Mouse (Mus musculus) lung, postnatal 0 days (tissue): ENCODE data around the gene Dnah3. TPM values are rescaled to one million over a fixed set of nuclear protein-coding genes. Genes with fewer than 3 reads are reported as not detected.
A peak's percentile ranks its signal among the peaks of the same experiment; 100 is the strongest.

Source experiments
- ATAC-seq: fragments of 200-750 bp; cut with Nextera tagmentation; 2 replicates; pipeline ENCODE4 v1.8.0; 2017; ENCODE audit warnings: moderate library complexity
- DNase-seq: peaks from one replicate; pipeline ENCODE4 v3.0.0-alpha.2; 2016; ENCODE audit warnings: low spot score
- H3K27ac ChIP-seq: fragments of 300-500 bp; sonication (generic); 2 replicates; pipeline ENCODE4 v1.5.1; 2014; ENCODE audit warnings: antibody characterized with exemption, mild to moderate bottlenecking, low read length, mixed read lengths
- H3K27me3 ChIP-seq: fragments of 300-500 bp; sonication (generic); replicated peaks from 2 replicates; pipeline ENCODE4 v1.6.1; 2014; ENCODE audit warnings: low read length, mixed read lengths; ENCODE audit not compliant: insufficient read depth
- H3K36me3 ChIP-seq: fragments of 300-500 bp; sonication (generic); 2 replicates; pipeline ENCODE4 v1.6.1; 2014; ENCODE audit warnings: low read length, mixed read lengths; ENCODE audit not compliant: insufficient read depth
- H3K4me1 ChIP-seq: fragments of 300-500 bp; sonication (generic); 2 replicates; pipeline ENCODE4 v1.6.1; 2014; ENCODE audit warnings: antibody characterized with exemption, low read depth, low read length, mixed read lengths; ENCODE audit not compliant: insufficient read depth
- H3K4me2 ChIP-seq: fragments of 300-500 bp; sonication (generic); replicated peaks from 2 replicates; pipeline ENCODE4 v1.6.1; 2014; ENCODE audit warnings: low read depth, mild to moderate bottlenecking, low read length, moderate library complexity, mixed read lengths
- H3K4me3 ChIP-seq: fragments of 300-500 bp; sonication (generic); 2 replicates; pipeline ENCODE4 v1.5.1; 2014; ENCODE audit warnings: low read depth, low read length
- H3K9ac ChIP-seq: fragments of 300-500 bp; sonication (generic); replicated peaks from 2 replicates; pipeline ENCODE4 v1.6.1; 2014; ENCODE audit warnings: low read depth, mild to moderate bottlenecking
- H3K9me3 ChIP-seq: fragments of 300-500 bp; sonication (generic); 2 replicates; pipeline ENCODE4 v1.6.1; 2016; ENCODE audit warnings: low read length, mixed read lengths
- CTCF ChIP-seq: IDR thresholded peaks from 2 replicates; pipeline ENCODE4 v1.5.1; 2016; ENCODE audit warnings: antibody characterized with exemption, mild to moderate bottlenecking
- EP300 ChIP-seq: IDR thresholded peaks from 2 replicates; pipeline ENCODE4 v1.6.1; 2016; ENCODE audit warnings: antibody characterized with exemption, mild to moderate bottlenecking, control low read depth
- WGBS: fragments of 180-500 bp; shearing (Covaris S2); extraction: QIAGEN DNeasy Blood & Tissue Kit; methylation state at CpG from one replicate; pipeline ENCODE4 v1.1.7; 2014; 5-methylcytosine and 5-hydroxymethylcytosine counted together
- polyA plus RNA-seq: library from polyadenylated mRNA; unstranded; fragments of >200 nt; fragmentation: Nextera tagmentation; extraction: Ambion mirVana; gene quantifications from 2 replicates; pipeline ENCODE4 v1.2.1, GENCODE M21; 2015

Dnah3 gene
- polyA plus RNA-seq, 1 experiment from 2014 or later: 2.9 TPM

DNA sequence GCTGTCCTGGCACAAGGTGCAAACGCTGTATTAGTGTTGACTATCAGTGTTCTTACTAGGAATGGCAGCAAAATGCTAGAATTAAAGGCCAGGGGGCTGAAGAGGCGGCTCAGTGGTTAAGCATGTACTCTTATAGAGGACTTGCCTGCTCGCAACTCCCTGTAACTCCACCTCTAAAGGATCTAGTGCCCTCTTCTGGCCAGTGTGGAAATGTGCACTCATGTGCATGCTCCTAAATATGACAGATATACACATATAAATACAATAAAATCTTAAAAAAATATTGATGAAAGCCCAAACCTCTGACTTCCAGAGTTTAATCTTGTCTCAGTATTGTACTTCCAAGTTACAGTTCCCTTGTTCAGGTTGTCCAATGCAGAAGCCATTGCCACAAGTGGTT, 51.1 kb downstream of the Dnah3 start:
- H3K27ac ChIP-seq: no peak overlapping the region
- H3K9me3 ChIP-seq: no peaks in the 10 kb centered on the region
- TF ChIP-seq CTCF (peak; percentile 33; the same call in 1 of the 2 replicates), EP300 (no peak)

DNA sequence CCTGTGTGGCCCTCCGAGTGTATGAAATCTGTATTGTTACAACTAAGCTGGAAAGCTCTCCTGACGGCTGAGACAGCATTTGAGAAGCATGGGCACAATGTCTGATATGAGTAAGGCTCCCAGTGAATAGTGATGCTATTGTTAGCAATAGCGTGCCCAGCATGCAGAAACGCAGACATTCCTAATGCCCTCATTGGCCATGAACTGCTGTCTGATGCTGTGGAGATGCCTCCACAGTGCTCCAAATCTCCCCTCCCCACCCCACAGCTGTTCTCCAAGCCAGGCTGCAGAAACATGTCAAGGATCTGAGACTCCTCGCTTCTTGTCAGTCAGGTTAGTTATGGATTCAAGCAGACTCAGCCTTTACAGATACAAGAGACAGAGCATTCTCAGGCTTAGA, 58.7 kb downstream of the Dnah3 start:
- DNase-seq (no peak), ATAC-seq (no peak)
- 75% methylated on average over 5 of the region's 5 CpGs for WGBS
- no peak overlapping the region for H3K27ac ChIP-seq
- H3K27me3 ChIP-seq: no peaks in the 10 kb centered on the region
- no peak overlapping the region for H3K4me2 ChIP-seq
- no peaks in the 10 kb centered on the region for H3K9me3 ChIP-seq
- H3K4me3 ChIP-seq: no peak overlapping the region
- TF ChIP-seq EP300 (no peak), CTCF (no peak)
- H3K4me1 ChIP-seq: no peaks in the 10 kb centered on the region
- no peaks in the 10 kb centered on the region for H3K36me3 ChIP-seq
- H3K9ac ChIP-seq: no peak overlapping the region

More for the DNA sequence above, 51.1 kb downstream of the Dnah3 start:
- ATAC-seq (no peak), DNase-seq (no peak)
- Histone ChIP-seq H3K9ac (no peak overlapping the region), H3K4me2 (no peak overlapping the region), H3K36me3 (no peaks in the 10 kb centered on the region), H3K27me3 (no peaks in the 10 kb centered on the region), H3K4me3 (no peak overlapping the region), H3K4me1 (no peaks in the 10 kb centered on the region)
- WGBS: 72% methylated on average over 3 of the region's 3 CpGs

DNA sequence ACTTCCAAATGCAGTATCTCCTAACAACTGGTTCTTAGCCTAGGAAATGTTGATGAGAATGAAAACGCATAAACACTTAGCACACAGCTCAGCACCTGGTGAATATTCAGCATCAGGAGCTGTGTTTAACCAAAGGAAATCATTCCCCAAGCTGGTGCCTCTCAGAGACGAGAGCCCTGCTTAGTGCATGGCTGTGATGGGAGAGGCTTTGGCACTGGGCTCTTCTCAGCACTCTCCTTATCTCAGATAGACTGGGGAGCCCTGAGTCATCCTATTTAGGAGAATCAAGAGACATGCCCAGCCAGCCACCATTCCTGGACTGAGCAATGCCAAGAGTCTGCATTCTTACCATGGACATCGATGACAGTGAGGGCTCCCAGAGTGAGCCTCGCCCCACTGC, 60.1 kb downstream of the Dnah3 start:
- Histone ChIP-seq H3K9me3 (no peaks in the 10 kb centered on the region), H3K9ac (no peak overlapping the region), H3K27ac (no peak overlapping the region), H3K4me2 (no peak overlapping the region), H3K4me3 (no peak overlapping the region), H3K36me3 (no peaks in the 10 kb centered on the region), H3K27me3 (no peaks in the 10 kb centered on the region), H3K4me1 (no peaks in the 10 kb centered on the region)
- 60% methylated on average over 4 of the region's 4 CpGs for WGBS
- DNase-seq (no peak), ATAC-seq (no peak)
- TF ChIP-seq EP300 (no peak), CTCF (no peak)

DNA sequence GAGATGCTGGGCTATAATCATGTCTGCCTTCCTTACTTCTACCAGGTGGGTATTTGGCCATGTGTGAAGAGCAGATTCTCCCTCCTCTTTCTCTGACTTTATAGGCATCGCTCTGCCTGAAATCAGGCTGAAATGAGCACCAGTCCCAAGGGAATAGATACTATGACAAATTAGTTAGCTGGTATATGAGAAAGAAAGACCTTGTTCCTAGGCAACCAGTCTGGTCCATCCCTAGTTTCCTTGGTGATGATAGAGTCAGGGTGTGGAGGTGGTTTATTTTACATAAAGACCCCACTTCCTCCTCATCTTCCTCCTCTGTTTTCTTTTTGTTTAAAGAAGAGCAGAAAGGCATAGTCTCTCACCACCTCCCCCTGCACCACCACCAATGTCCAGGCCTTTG, 60.5 kb downstream of the Dnah3 start:
- no peaks in the 10 kb centered on the region for H3K36me3 ChIP-seq
- no peak overlapping the region for H3K27ac ChIP-seq
- H3K9ac ChIP-seq: no peak overlapping the region
- H3K4me1 ChIP-seq: no peaks in the 10 kb centered on the region
- WGBS: 84% methylated on average over 1 of the region's 1 CpGs
- no peaks in the 10 kb centered on the region for H3K9me3 ChIP-seq
- H3K4me2 ChIP-seq: no peak overlapping the region
- H3K27me3 ChIP-seq: no peaks in the 10 kb centered on the region
- TF ChIP-seq CTCF (no peak), EP300 (no peak)
- DNase-seq: no peak
- H3K4me3 ChIP-seq: no peak overlapping the region
- ATAC-seq: no peak

DNA sequence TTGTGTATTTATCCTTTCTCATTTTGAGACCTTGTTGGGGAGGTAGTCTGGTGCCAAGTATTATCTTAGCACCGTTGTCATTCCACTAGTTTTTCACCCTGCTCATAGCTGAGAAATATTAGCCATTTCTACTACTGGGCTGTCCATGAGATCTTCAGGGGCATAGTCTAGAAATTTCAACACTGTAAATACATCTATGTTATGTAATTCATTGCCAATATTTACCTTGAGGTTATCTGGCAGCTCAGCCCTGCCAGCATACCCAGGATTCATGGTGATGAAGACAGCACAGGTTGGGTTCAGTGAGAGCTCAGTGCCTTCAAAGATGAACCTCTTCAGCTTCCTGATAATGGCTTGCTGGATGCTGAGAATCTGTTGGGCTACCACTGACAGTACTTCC, 66.4 kb downstream of the Dnah3 start:
- TF ChIP-seq EP300: no peak
- no peak for TF ChIP-seq CTCF
- H3K4me1 ChIP-seq: no peaks in the 10 kb centered on the region
- H3K27ac ChIP-seq: no peak overlapping the region
- no peak overlapping the region for H3K9ac ChIP-seq
- ATAC-seq (no peak), DNase-seq (no peak)
- no peaks in the 10 kb centered on the region for H3K27me3 ChIP-seq
- H3K4me3 ChIP-seq: no peak overlapping the region
- 70% methylated on average over 1 of the region's 1 CpGs for WGBS
- H3K9me3 ChIP-seq: no peaks in the 10 kb centered on the region
- H3K4me2 ChIP-seq: no peak overlapping the region
- no peaks in the 10 kb centered on the region for H3K36me3 ChIP-seq

DNA sequence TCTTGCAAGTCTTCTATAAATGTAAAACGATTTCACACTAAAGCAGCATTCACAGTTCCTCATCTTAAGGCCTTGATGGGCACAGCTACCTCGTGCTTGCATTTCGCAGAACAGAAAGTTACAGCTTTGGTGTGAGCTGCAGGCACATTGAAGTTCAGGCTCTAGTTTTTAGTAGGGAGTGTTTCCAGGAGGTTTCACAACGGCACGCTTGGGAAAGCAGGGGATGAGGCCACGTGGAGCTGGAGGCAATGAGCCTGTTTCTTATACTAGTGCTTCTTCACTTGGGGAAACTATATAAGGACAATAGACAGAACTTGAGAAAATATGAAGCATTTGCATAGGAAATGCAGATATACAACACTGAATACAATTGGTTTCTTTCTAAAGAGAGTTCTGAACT, 98.0 kb downstream of the Dnah3 start:
- no peak overlapping the region for H3K4me2 ChIP-seq
- no peak overlapping the region for H3K27ac ChIP-seq
- TF ChIP-seq CTCF: no peak
- no peak for TF ChIP-seq EP300
- no peaks in the 10 kb centered on the region for H3K36me3 ChIP-seq
- no peak for ATAC-seq
- no peak for DNase-seq
- no peaks in the 10 kb centered on the region for H3K4me1 ChIP-seq
- no peaks in the 10 kb centered on the region for H3K27me3 ChIP-seq
- 71% methylated on average over 6 of the region's 6 CpGs for WGBS
- no peak overlapping the region for H3K4me3 ChIP-seq
- no peak overlapping the region for H3K9ac ChIP-seq
- no peaks in the 10 kb centered on the region for H3K9me3 ChIP-seq

DNA sequence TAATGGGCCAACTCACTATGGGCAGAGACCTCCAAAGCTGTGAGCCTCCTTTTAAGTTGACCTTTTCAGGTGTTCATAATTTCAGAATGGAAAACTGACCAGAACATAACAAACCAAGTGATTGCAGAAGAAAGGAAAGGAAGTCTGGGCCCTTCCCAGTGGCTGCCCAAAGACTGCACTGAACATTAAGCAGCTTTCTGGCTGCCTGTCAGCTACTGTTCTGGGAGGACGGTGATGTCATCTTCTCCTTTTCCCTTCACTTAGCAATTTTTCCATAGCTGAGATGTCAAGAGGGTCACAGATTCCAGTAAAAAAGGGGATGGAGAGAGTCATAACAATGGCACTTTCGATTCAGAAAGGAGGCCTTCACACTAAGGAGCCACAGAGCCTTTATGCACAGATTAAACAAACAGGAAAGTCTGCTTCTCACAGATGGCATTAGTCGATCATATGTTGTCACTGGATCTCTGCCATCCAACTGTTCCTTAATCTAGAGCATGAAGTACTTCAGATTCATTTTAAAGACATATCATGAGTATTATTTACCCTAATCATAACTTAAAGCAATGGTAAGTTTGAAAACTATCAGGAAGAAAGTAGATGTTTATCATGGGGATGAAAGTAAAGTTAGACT, 109.7 kb downstream of the Dnah3 start:
- H3K9me3 ChIP-seq: no peaks in the 10 kb centered on the region
- no peak overlapping the region for H3K4me3 ChIP-seq
- H3K9ac ChIP-seq: no peak overlapping the region
- no peak for ATAC-seq
- no peaks in the 10 kb centered on the region for H3K4me1 ChIP-seq
- DNase-seq: peak; percentile 34
- H3K36me3 ChIP-seq: no peaks in the 10 kb centered on the region
- no peak overlapping the region for H3K4me2 ChIP-seq
- H3K27ac ChIP-seq: no peak overlapping the region
- WGBS: 29% methylated on average over 3 of the region's 3 CpGs
- H3K27me3 ChIP-seq: no peaks in the 10 kb centered on the region
- TF ChIP-seq EP300 (no peak), CTCF (no peak)
